Mouse (Mus musculus) adrenal gland, adult 8-10 months (tissue): ENCODE results near the gene Btg1. TPM values are rescaled to one million over a fixed set of nuclear protein-coding genes. Genes with fewer than 3 reads are reported as not detected.

ENCODE experiments used
- DNase-seq: peaks from one replicate; pipeline ENCODE4 v3.0.0; 2022
- total RNA-seq, 4 experiments: library from RNA; stranded (reverse); gene quantifications; 2 replicates each; pipeline ENCODE4 v1.2.4; 2022

Btg1 gene
- total RNA-seq, 4 experiments from 2014 or later = 103 to 173 (median 127) TPM

DNA sequence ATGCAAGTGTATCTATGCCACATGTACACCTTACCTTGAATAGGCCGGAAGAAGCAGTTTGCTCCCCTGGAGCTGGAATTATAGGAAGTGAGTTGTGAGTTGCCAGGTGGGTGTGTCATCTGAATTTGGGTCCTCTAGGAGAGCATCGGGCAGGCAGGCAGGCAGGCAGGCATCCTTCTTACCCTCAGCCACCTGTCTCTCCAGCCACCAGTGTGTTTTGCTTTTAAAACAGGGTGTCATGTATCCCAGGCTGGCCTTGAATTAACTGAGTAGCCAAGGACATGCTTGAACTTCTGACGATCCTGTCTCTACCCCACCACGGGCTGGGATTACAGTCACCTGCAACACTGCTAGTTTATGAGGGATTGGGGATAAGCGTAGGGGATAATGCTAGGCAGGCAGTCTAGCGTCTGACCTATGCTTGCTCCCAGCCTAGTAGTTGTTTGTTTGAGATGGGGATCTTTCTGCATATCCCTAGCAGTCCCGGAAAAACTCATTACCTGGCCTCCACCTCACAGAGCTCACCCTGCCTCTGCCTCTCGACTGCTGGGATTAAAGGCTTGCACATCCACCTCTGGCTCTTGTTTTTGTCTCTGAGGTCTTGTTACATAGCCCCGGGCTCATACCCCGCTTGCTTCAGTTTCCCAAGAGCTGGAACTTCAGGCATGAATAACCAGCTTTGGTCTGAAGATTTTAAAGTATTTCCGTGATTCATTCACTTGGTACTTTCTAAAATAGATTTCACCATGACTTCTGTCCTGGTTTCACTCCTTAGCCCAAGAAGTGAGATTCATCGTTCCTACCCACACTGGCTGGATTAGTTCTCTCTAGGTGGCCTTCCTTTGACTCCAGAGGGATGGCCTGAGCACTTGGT is 15.7 kb downstream of the Btg1 start:
- no peak for DNase-seq

DNA sequence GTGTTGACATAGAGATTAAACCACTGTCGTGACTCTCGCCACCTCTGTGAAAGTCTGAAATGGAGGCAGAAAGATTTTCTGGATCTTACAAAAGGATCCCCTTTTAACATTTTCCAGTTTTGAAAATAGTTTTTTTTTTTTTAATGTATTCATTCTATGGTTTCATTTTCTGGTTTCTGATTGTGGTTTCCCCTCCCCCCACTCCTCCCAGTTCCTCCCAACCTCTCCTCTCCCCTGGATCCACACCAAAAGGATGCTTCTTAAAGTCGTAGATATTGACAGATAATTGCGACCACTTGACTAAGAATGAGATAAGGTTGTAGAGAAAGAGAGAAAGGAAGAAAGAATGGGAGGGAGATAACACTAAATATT is 16.3 kb downstream of the Btg1 start:
- DNase-seq = no peak

DNA sequence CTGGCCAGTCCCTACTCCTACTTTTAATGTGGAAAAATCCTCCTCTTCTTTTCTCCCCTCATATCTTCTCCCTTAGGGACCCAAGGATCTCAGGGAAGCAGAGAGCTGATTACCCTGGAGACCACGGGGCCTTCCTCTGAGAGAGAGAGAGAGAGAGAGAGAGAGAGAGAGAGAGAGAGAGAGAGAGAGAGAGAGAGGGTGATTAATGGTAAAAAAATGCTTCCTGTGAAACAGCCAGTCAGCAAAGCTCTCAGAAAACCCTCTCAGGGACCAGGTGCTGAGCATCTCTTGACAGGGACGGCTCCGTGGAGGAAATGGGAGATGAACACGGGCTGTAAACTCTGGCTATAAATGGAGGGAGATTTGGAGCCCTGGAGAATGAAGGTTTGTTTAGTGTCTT is 18.7 kb downstream of the Btg1 start:
- DNase-seq = no peak

DNA sequence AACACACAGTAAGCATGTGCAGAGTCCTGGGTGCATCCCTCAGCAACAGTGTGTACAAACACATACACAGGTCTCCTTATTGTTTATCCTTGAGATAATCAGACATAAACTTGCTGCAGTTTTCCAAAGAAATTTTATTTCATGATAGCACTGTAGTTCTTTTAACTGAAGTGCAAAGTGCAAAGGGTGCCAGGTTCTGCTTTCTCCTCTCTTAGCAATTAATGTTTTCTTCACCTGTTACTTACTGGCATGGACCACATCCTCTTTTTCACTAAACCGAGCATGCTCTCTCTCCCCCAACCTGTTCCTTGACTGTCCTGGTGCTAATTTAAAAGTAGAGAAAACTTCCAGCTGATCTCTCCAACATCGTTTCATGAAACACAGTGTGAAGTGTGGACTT is 21.7 kb downstream of the Btg1 start:
- DNase-seq = no peak

- no peak for DNase-seq
These were observed 25.2 kb downstream of the Btg1 start for GRCm38 (mm10) chr10:96642014-96642413.

DNA sequence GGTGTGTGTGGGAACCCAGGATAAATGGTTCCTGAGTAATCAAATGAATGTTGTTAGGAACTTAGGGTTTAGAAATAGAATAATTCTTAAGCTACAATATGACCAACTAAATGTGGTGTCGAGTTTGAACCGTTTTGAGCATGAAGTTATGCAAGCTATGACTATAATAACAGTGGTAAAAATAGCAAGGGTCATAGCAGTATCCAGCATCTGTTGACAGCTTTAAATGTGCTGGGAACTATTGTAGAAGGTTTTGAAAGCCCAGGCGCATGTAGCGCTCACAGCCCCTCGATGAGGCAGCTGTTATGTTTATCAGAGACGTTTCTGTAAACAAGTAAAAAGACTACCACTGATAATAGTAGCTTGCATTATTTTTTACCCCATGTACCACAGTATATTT is 25.9 kb downstream of the Btg1 start:
- DNase-seq = no peak

DNA sequence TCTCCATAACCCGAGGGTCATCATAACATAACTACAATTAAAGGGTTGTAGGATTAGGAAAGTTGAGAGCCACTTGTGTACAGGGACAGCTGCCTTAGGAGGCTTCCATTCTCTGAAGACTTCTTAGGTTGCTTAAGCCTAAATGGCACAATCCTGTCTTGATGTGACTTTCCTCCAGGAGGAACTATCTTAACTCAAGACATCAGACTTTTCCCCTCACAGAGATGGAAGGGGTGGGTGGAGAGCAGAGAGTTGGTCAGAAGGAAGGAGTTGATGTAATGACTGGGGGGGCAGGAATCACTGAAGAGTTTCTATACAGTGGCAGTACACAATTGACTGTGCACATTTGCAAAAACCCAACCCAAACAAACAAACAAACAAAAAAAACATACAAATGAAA is 28.4 kb downstream of the Btg1 start:
- DNase-seq = no peak

- no peak for DNase-seq
These were observed 29.4 kb downstream of the Btg1 start for GRCm38 (mm10) chr10:96646024-96646866.

DNA sequence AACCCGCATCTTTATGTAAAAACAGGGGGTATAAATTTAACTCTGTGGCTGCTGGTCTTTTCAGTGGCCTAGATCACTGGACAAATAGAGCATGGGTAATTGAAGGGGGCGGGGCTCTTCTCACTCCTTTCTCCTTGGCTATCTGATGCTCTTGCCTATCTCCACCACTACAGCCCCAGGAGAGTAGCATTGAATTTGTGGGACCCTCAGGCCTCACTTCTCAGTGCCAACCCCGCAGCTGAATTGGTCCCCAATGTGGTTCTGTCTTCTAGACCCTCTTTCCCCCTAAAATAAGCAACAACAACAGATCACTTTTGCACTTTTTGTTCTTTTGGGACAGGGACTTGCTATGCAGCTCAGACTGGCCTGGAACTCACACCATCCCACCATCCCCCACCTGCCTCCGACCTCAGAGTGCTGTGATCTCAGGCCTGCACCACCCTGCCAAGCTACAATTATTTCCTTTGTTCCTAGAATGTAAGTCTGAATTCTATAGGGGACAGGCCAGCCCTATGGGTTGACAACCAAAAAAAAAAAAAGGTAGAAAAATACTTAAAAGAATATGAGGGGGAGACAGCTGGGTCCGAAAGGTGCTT is 30.2 kb downstream of the Btg1 start:
- DNase-seq = no peak

DNA sequence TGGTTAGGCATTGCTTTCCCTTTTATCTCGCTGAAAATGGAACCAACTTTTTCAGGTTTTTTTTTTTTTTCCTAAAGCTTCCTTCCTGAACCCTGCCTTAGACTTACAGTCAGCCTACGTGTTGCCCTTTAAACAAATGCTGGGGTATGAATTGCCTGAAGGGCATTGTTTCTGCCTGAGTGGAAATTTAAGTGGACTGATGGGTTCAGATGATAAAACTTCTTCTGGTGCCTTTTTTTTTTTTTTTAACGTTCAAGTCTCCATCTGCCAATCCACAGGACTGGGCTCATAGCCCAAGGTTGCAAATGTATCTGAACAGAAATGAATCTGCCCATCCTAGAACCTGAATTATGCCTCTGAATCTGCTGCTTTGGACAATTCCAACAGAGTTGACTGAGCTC is 31.4 kb downstream of the Btg1 start:
- DNase-seq = no peak

DNA sequence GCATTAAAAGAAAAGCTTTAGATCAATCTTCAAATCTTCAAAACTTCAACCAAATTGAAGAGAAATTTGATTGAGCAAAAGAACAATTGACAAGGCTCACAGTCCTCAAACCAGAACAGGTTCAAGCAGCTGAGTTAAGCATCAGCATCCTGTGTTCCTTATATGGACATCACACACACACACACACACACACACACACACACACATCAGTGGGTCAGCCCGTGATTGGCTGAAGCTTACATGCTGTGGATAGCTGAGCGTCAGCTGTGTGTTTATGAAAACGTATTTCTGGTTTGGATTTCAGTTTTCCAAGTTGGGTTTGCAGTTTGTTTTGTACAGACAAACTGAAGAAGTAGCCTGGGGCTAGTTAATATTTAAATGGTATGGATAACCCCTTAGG is 32.7 kb downstream of the Btg1 start:
- no peak for DNase-seq

- no peak for DNase-seq
These were observed 35.6 kb downstream of the Btg1 start for GRCm38 (mm10) chr10:96652372-96652771.

- no peak for DNase-seq
These were observed 36.2 kb downstream of the Btg1 start for GRCm38 (mm10) chr10:96653030-96653429.

- no peak for DNase-seq
These were observed 37.3 kb downstream of the Btg1 start for GRCm38 (mm10) chr10:96654079-96654478.

DNA sequence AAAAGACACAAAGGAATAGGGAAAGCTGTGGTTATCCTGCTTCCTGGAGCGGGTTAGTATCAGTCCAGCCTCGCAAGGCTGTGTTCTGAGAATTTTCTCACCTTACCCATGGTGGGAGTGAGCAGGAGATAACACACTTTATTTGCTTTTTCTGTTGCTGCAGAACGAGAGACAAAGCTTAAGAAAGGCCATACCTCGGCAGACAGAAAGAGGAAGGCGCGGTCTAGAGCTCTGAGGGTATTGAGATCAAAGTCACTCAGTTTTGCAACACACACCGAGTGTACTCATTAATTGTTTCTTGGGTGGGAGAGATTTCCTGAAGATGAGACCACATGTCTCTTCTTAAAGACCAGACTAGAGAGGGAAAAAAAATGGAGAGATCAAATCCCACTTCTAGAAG is 37.8 kb downstream of the Btg1 start:
- no peak for DNase-seq

DNA sequence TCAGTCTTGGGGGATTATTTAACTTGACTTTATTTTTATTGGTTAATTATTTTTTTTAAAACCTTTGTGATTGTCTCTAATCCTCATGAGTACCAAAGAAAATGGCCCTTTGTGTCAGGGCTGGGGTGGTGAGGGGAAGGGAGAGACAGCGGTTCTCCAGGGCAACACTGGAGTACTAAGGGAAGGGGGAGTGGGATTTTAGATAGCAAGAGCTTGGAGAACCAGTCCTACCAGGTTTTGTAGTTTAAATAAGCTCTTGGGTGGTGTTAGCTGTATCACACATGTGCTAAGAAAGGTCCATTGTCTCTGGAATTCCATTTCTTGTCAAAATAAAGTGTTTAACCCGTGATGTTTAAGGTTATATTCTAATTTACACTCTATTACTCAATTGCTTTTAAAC is 38.3 kb downstream of the Btg1 start:
- DNase-seq = no peak

GRCm38 (mm10) chr10:96656176-96656575 is 39.4 kb downstream of the Btg1 start:
- no peak for DNase-seq

- DNase-seq = no peak
These were observed 42.1 kb downstream of the Btg1 start for GRCm38 (mm10) chr10:96658906-96659305.

DNA sequence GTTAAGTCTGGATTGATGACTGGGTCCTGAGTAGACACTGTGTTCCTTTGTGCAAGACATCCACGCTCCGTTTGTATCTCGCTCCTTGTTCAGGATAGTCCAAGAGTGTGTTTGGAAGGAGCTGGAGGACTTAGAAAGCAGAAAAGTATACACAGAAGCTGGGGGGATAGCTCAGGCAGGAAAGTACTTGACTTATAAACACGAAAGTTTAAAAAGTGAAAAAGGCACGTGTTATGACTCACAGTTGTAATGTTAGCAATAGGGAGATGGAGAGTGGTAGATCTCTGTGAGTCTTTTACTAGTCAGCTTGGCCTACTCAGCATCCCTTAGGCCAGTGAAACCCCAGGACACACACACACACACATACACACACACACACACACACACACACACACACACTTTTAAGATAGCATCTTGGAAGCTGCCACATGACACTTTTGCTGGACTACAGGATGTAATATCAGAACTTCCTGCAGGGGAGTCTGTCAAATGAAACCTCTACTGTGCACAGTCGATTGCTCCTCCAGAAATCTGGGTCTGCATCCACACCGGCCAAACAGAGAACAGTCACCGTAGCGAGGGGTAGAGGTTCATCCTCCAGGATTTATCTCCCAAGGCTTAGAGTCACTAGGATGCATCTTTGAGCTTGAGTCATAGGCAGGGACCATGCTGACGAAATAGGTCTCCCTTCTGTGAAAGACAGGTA is 43.6 kb downstream of the Btg1 start:
- no peak for DNase-seq

GRCm38 (mm10) chr10:96662976-96663375 is 46.2 kb downstream of the Btg1 start:
- DNase-seq = no peak

DNA sequence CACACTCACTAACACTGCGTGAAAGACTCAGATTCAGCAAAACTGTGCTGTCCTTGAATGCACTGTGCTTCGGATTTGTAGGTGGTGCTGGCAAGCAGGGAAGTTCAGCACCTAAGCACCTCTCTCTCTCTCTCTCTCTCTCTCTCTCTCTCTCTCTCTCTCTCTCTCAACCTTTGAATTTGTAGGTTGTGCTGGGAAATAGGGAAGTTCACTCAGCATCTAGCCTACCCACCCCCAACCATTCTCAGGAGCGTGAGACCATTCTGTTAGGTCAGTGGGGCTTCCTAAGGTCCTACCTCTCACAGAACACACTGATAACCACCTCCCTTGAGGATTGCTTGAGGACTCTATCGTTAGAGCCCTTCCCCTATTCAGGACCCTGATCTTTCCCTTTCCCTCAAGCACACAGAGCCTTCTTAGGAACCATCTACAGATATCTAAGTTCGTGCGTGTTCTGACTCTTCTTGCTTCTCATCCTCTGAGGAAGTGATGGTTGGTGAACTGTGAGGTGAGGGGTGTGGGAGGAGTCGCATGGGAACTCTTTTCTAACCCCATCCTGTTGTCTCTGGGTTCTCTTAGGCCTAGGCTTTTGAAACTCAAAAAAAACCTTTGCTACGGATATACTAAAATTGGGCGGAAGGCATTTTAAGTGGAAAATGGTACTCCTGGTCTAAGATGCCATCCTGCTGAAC is 47.1 kb downstream of the Btg1 start:
- no peak for DNase-seq
